Mouse (Mus musculus): Measurements from ENCODE around the gene Gstz1.
"Not testable (repeated sequence)": the region's sequence is repeated elsewhere in the genome, so short reads cannot be mapped to it uniquely, and the experiment has no call there.

Gstz1 gene

GRCm38 (mm10) chr12:87158099-87158498, 11.1 kb downstream of the Gstz1 start:
- no peak for DNase-seq (ENCODE audit: low read depth)

- DNase-seq (ENCODE audit: low read depth), result no peak
Observed at GRCm38 (mm10) chr12:87160310-87160709, 13.3 kb downstream of the Gstz1 start.

- no peak for DNase-seq (ENCODE audit: low read depth)
Observed at GRCm38 (mm10) chr12:87160815-87161214, 13.8 kb downstream of the Gstz1 start.

- peak; percentile 80 for DNase-seq (ENCODE audit: low read depth)
Observed at GRCm38 (mm10) chr12:87175194-87175946, 28.4 kb downstream of the Gstz1 start.

GRCm38 (mm10) chr12:87177631-87178030, 30.7 kb downstream of the Gstz1 start:
- no peak for DNase-seq (ENCODE audit: low read depth)

GRCm38 (mm10) chr12:87193008-87193407, 46.0 kb downstream of the Gstz1 start:
- DNase-seq (ENCODE audit: low read depth), result no peak

GRCm38 (mm10) chr12:87195069-87195468, 48.1 kb downstream of the Gstz1 start:
- no peak for DNase-seq (ENCODE audit: low read depth)

GRCm38 (mm10) chr12:87196310-87196709, 49.3 kb downstream of the Gstz1 start:
- DNase-seq (ENCODE audit: low read depth), result no peak

- DNase-seq (ENCODE audit: low read depth), result no peak
Observed at GRCm38 (mm10) chr12:87198792-87199191, 51.8 kb downstream of the Gstz1 start.

- peak; percentile 54 for DNase-seq (ENCODE audit: low read depth)
Observed at GRCm38 (mm10) chr12:87199206-87199972, 52.4 kb downstream of the Gstz1 start, which contains the start of gene Samd15. Samd15 (plus strand) TSS chr12:87199723.

GRCm38 (mm10) chr12:87199973-87200586, 53.1 kb downstream of the Gstz1 start, which contains the start of gene Tmed8:
Tmed8 (minus strand) TSS chr12:87200454.
- DNase-seq (ENCODE audit: low read depth), result peak; percentile 77

GRCm38 (mm10) chr12:87201694-87202093, 54.7 kb downstream of the Gstz1 start:
- DNase-seq (ENCODE audit: low read depth), result peak; percentile 57

GRCm38 (mm10) chr12:87205789-87206188, 58.8 kb downstream of the Gstz1 start:
- not testable (repeated sequence) for DNase-seq (ENCODE audit: low read depth)

- no peak for DNase-seq (ENCODE audit: low read depth)
Observed at GRCm38 (mm10) chr12:87212844-87213606, 66.1 kb downstream of the Gstz1 start.

Measured in 416B (cell line).